Mouse (Mus musculus) kidney, adult 2 months (tissue): Measurements from ENCODE around the gene Bax.

ENCODE experiments used
- CTCF ChIP-seq: fragments of 200-500 bp; conservative IDR thresholded peaks from 2 replicates; pipeline ENCODE4 v1.5.1; 2011; ENCODE audit warnings: low read depth, mild to moderate bottlenecking, control low read depth, low read length, moderate library complexity, mixed read lengths; ENCODE audit not compliant: insufficient read depth, insufficient read length
- POLR2A ChIP-seq: fragments of 200-500 bp; IDR thresholded peaks from one replicate; pipeline ENCODE4 v1.6.1; 2011; ENCODE audit warnings: low read depth, low read length, control low read depth

GRCm38 (mm10) chr7:45481374-45481927, 14.8 kb upstream of the Bax start, which contains the start of gene Tulp2:
- no peak for TF ChIP-seq CTCF
- TF ChIP-seq POLR2A: no peak
